Mouse (Mus musculus): ENCODE results near the gene Dgki.

DNA sequence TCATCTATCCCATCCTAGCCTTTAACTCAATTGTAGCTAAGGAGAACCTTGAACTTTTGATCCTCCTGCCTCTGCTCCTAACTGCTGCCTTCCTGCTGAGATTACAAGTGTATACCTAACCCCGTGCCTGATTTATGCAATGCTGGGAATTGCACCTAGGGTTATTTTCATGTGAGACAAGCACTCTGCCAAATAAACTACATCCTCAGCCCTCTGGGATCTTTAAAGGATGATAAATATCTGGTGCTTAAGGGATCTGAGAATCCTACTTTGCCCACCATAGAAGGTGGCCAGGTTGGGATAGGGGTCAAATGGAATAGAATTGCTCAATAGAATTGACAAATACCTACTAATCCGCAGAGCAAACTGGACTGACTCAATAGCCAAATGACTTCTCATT is 49.3 kb downstream of the Dgki start:
- no peak for TF ChIP-seq EP300 (IDR thresholded peaks at IDR 0.05; ENCODE audit: insufficient read depth, low read depth, low read length)
- TF ChIP-seq POLR2A (IDR thresholded peaks at IDR 0.05; ENCODE audit: insufficient read depth, low read depth, low read length): no peak
- no peak for TF ChIP-seq CTCF (IDR thresholded peaks at IDR 0.05)
